Mouse (Mus musculus) 3T3-L1 (cell line): Measurements from ENCODE around the gene Btg2.
A peak's percentile ranks its signal among the peaks of the same experiment; 100 is the strongest.

Experiments used
- DNase-seq: peaks from one replicate; pipeline ENCODE4 v3.0.0-alpha.2; 2015; ENCODE audit warnings: low read depth, low spot score

The Btg2 gene

GRCm38 (mm10) chr1:134059739-134060695 is 18.9 kb downstream of the Btg2 start:
- no peak for DNase-seq

DNA sequence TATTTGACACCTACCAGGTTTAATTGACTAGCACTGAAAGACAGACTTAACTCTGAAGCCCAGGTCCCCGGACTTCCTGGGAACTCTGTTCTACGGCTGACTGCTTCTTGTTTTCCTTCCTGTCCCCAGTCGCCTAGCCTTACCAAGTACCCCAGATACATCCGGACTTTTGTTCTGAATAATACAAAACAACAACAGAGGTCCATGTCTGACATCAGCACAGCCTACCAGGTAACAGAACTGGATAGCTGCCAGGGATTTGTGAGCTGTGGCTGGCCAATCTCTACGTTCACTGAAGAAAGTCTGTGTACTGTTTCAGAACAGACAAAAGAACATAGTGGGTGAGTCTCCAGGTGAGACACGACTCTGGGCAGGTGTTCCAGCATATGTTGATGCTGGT is 20.1 kb downstream of the Btg2 start:
- DNase-seq = no peak

- no peak for DNase-seq
Observed at GRCm38 (mm10) chr1:134057736-134058135, 21.2 kb downstream of the Btg2 start.

DNA sequence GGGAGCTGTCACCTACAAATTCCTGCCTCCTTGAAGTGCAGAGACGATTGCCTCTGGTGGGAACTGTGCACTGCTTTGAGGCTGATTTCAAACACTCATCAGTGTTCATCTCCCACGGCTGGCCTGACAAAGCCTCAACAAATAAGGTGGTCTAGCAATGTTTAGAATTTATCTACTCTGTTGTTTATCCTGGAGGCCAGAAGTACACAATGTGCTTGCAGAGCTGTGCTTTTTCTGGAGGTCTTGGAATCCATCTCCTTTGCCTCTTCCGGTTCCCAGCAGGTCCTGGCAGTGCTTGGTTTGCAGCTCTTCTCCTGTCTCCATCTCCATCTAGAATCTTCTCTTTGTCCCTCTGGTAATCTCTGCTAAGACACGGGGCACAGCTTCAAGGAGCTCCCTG is 22.6 kb downstream of the Btg2 start:
- no peak for DNase-seq

DNA sequence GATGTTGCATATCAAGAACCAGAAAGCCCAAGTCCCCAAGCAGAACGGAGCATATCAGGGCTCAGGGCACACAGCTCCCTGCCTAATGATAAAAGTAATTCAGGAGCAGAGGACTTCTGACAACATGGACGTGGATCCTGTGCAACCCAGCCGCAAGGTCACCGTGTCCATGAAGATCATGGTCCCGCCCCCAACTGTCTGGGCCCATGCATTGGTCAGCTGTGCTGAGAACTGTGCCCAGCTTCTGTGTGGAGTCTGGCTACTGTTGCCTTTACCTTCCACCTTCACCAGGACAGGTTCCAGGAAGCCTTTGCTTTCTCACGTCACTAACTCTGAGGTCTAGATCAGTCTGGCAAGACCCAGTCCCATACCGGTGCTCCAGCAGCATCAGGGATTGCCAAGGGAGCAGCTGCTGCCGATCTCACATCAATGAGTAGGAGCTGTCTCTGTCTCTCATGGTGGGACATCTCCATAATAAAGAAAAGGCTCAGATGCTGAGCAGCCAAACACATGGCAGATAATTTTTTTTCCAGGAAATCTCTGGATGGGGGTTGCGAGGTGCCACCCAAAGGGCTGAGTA is 23.2 kb downstream of the Btg2 start:
- DNase-seq = no peak

DNA sequence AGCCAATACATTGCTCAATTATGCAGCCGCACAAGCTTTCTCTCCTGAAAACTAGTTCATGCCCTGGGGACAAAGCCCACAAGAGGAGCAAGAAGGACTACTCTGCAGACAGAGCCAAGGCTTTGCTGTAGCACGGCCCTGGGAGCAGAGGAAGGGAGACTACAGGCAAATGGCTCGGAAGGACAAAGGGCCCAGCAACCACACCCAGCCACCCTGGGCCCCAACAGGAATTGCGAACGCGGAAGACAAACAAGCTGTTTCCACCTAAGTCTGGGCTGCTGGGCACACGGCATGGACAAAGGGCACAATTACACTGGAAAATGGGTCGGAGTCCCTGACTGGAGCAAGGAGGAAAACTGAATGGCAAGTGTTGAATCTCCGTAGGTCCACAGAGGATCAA is 23.9 kb downstream of the Btg2 start:
- no peak for DNase-seq

GRCm38 (mm10) chr1:134053207-134053606 is 25.7 kb downstream of the Btg2 start:
- DNase-seq = peak; percentile 85

GRCm38 (mm10) chr1:134049542-134049941 is 29.4 kb downstream of the Btg2 start:
- no peak for DNase-seq

DNA sequence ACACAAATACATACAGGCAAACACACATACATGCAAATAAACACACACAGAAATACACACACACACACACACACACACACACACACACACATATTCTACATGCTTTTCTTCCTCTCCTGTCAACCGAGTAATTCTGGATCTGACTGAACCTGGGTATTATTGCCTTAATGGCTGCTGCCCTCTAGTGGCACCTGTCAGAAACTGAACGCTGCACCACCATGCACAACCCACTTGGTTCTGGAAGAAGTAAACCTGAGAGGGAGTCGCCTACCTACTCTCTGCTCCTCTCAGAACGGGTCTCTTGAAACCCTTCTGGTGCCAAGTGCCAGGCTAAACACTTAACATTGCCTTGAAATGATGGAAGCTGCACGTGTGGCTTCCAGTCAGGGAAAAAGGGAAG is 30.2 kb downstream of the Btg2 start:
- peak; percentile 88 for DNase-seq

- DNase-seq = no peak
Observed at GRCm38 (mm10) chr1:134047431-134047830, 31.5 kb downstream of the Btg2 start.

DNA sequence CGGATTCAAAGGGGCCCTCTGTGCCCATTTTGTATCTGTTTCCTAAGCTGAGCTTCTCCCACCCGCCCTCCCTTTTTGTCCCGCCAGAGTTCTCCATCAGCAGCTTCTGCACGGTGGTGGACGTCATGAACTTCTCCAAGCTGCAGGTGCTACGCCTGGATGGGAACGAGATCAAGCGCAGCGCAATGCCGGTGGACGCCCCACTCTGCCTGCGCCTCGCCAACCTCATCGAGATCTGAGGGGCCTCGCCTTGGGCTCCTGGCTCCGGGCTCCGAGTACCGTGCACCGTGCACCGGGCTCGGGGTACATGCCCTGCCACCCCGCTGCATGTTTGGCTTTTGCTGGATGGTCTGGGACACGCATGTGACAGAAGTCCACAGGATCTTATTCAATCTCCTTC is 32.5 kb downstream of the Btg2 start:
- DNase-seq = no peak

- peak; percentile 81 for DNase-seq
Observed at GRCm38 (mm10) chr1:134045971-134046370, 32.9 kb downstream of the Btg2 start.

DNA sequence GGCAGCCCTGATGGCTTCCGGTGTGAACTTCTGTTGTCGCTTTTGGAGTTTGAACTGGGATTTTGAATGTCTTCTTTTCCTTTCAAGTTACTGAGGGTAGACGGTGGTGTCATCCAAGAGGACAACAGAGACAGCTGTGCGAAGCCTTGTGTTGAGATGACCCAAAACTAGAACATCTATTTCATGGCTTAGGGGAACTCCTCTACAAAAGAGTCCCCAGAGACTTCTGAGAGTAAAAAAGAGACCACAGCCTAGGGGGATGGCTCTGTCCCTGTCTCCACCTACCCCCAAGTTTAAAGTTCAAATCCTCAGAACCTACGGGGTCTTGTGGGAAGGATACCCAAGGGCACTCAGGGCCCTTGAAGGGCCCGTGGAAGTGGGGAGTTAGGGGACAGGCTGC is 34.1 kb downstream of the Btg2 start:
- DNase-seq = no peak

DNA sequence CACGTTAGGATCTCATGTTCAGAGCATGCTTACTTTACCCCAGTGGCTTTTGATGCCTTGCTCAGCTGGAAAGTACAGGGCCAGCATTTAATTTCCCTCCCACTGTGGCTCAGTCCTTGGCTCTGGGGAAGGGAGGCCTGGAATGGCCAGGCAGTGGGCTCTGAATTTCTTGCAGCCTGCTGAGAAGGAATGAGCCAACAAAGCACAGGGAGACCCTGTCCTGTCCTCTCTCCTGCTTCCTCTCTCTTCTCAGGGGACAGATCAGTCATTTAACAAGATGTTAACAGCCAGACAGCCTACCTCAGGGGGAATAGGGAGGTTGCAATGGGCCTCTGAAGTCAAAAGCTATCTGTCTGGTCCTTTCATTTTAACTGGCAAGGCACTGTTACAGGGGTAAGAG is 36.6 kb downstream of the Btg2 start:
- no peak for DNase-seq

- peak; percentile 63 for DNase-seq
Observed at GRCm38 (mm10) chr1:134041900-134042299, 37.0 kb downstream of the Btg2 start.

DNA sequence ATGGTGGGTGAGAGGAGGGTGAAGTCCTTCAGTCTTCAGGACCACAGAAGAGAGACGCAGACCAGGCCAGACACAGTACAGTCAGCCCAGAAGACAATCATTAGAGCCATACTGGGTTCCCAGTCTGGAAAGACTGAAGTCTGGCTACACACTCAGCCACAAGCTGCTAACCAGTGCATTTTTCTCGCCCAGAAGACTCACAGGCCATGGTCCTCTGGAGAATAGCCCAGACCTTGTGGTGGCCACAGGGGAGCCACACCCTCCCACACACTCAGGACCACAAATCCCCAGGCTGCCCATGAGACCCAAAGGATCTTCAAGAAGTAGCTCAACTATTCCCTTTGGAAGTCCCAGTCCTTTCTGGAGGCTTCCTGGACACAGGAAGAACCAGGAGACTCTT is 39.6 kb downstream of the Btg2 start:
- DNase-seq = peak; percentile 79

- DNase-seq = peak; percentile 23
Observed at GRCm38 (mm10) chr1:134038336-134038735, 40.6 kb downstream of the Btg2 start.

GRCm38 (mm10) chr1:134037172-134037571 is 41.7 kb downstream of the Btg2 start, which contains the start of gene Fmod:
Gene Fmod, plus strand, starts transcription at chr1:134037254.
- DNase-seq = no peak

- DNase-seq = no peak
Observed at GRCm38 (mm10) chr1:134036492-134036891, 42.4 kb downstream of the Btg2 start.

DNA sequence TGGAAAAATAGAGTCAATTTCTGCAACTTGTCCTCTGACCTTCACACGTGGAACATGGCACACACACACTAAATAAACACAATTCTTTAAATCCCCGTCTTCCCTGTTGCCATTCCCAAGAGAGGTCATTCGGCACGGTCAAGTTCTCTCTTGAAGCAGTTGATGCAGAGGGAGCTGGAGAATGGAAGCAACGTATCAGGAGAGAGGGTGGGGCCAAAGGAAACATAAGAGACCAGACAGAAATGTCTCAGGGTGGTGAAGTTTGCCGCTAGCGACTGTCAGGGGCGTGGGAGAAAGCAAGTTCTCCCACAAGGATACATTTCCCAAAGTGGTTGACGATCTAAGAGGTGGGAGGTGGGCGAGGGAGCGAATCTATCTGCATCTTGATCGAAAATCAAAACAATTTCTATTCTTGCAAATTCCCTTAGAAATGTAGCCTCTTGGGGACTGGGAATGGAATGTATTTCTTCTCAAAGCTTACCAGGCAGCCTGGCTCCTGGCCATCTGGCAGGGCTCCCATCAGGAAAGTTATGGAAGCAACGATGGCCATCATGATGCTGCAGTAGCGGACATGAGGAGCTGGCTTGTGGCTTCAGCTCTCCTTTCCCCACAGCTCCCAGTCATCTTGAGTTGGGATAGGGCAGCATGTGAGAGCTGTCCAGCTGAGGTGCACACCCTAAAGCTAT is 50.6 kb downstream of the Btg2 start:
- DNase-seq = peak; percentile 41

GRCm38 (mm10) chr1:134026741-134027140 is 52.2 kb downstream of the Btg2 start:
- DNase-seq = no peak

GRCm38 (mm10) chr1:134025975-134026374 is 52.9 kb downstream of the Btg2 start:
- DNase-seq = no peak
